Mouse (Mus musculus) testis, adult 2 months (tissue): ENCODE results near the gene Gpc6.

Experiments used
- CTCF ChIP-seq: fragments of 200-500 bp; IDR thresholded peaks from 2 replicates; pipeline ENCODE4 v1.5.1; 2012; ENCODE audit warnings: low read depth, mild to moderate bottlenecking, inconsistent platforms, low read length, moderate library complexity; ENCODE audit not compliant: control insufficient read depth, insufficient read depth, insufficient replicate concordance
- POLR2A ChIP-seq: fragments of 200-500 bp; IDR thresholded peaks from 2 replicates; pipeline ENCODE4 v1.6.1; 2012; ENCODE audit warnings: low read depth, mild to moderate bottlenecking, inconsistent platforms, low read length, moderate library complexity; ENCODE audit not compliant: control insufficient read depth

DNA sequence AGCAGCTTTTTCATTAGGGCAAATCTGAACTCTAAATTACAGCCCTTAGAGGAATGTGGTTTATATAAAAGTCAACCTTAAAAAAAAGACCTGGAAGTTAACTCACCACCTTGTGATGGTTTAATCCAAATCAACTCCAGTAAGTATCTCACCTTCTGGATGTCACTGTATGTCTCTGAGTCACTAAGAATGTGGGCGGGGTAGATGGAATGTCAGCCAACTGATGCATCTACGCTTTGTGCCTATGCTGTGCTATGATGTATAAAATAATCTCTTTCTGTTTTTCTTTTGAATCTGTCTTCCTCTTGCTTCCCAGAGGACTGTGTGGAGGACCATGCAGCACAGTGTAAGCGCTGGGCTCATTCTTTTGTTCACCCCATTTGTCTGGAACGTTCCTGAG is 966.9 kb downstream of the Gpc6 start:
- TF ChIP-seq CTCF = no peak
- TF ChIP-seq POLR2A = no peak
